Mouse (Mus musculus) embryonic facial prominence, embryonic 12.5 days (tissue): ENCODE results near the gene Tmeff1. TPM values are rescaled to one million over a fixed set of nuclear protein-coding genes. Genes with fewer than 3 reads are reported as not detected.
A peak's percentile ranks its signal among the peaks of the same experiment; 100 is the strongest.

Source experiments
- ATAC-seq: fragments of 200-750 bp; cut with Nextera tagmentation; 2 replicates; pipeline ENCODE4 v1.8.0; 2017; ENCODE audit not compliant: insufficient number of reproducible peaks, insufficient read depth, low FRiP score, low TSS enrichment
- H3K27ac ChIP-seq: fragments of 300-500 bp; sonication (generic); 2 replicates; pipeline ENCODE4 v1.5.1; 2016; ENCODE audit warnings: mild to moderate bottlenecking
- H3K27me3 ChIP-seq: fragments of 300-500 bp; sonication (generic); 2 replicates; pipeline ENCODE4 v1.6.1; 2016; ENCODE audit warnings: mild to moderate bottlenecking, moderate library complexity
- H3K36me3 ChIP-seq: fragments of 300-500 bp; sonication (generic); 2 replicates; pipeline ENCODE4 v1.6.1; 2016; ENCODE audit warnings: mild to moderate bottlenecking
- H3K4me1 ChIP-seq: fragments of 300-500 bp; sonication (generic); 2 replicates; pipeline ENCODE4 v1.6.1; 2016
- H3K4me2 ChIP-seq: fragments of 300-500 bp; sonication (generic); replicated peaks from 2 replicates; pipeline ENCODE4 v1.6.1; 2016; ENCODE audit warnings: mild to moderate bottlenecking, moderate library complexity
- H3K4me3 ChIP-seq: fragments of 300-500 bp; sonication (generic); 2 replicates; pipeline ENCODE4 v1.5.1; 2016; ENCODE audit warnings: mild to moderate bottlenecking
- H3K9ac ChIP-seq: fragments of 300-500 bp; sonication (generic); 2 replicates; pipeline ENCODE4 v1.6.1; 2016; ENCODE audit warnings: mild to moderate bottlenecking, moderate library complexity
- H3K9me3 ChIP-seq: fragments of 300-500 bp; sonication (generic); 2 replicates; pipeline ENCODE4 v1.6.1; 2016; ENCODE audit warnings: mild to moderate bottlenecking, moderate library complexity
- WGBS: fragments of 180-500 bp; shearing (Covaris S2); methylation state at CpG from one replicate; pipeline ENCODE4 v1.1.7; 2016; 5-methylcytosine and 5-hydroxymethylcytosine counted together
- polyA plus RNA-seq: library from polyadenylated mRNA; unstranded; fragments of >200 nt; fragmentation: Nextera tagmentation; extraction: Ambion mirVana; gene quantifications from 2 replicates; pipeline ENCODE4 v1.2.1, GENCODE M21; 2016

The Tmeff1 gene
- 124 and 130 TPM in 2 replicates for polyA plus RNA-seq

GRCm38 (mm10) chr4:48584421-48585240 is at the start of gene Tmeff1:
Gene Tmeff1, plus strand, starts transcription at chr4:48585174.
- H3K27ac ChIP-seq = peak within 1 kb of the TSS; percentile 97
- H3K36me3 ChIP-seq = no peaks in the 10 kb centered on the region
- 0 out of 2 replicates have a peak, but pooled peaks cover 4% of the 10 kb centered on the region for H3K9me3 ChIP-seq
- WGBS = under 1% methylated on average over 50 of the region's 64 CpGs
- no peaks in the 10 kb centered on the region for H3K27me3 ChIP-seq
- peak within 1 kb of the TSS; percentile 99 for H3K9ac ChIP-seq
- H3K4me2 ChIP-seq = peak within 1 kb of the TSS; percentile 74
- no peaks in the 10 kb centered on the region for H3K4me1 ChIP-seq
- ATAC-seq = peak; percentile 80
- peak within 1 kb of the TSS; percentile 98 for H3K4me3 ChIP-seq

GRCm38 (mm10) chr4:48536275-48536674 is 48.7 kb upstream of the Tmeff1 start:
- no peaks in the 10 kb centered on the region for H3K36me3 ChIP-seq
- WGBS = 89% methylated on average over 5 of the region's 5 CpGs
- no peak overlapping the region for H3K4me2 ChIP-seq
- no peak overlapping the region for H3K27ac ChIP-seq
- no peak overlapping the region for H3K9ac ChIP-seq
- no peak for ATAC-seq
- H3K4me3 ChIP-seq = no peak overlapping the region
- no peaks in the 10 kb centered on the region for H3K27me3 ChIP-seq
- no peaks in the 10 kb centered on the region for H3K4me1 ChIP-seq
- no peaks in the 10 kb centered on the region for H3K9me3 ChIP-seq

- H3K4me3 ChIP-seq = no peak overlapping the region
- no peak overlapping the region for H3K27ac ChIP-seq
- H3K4me2 ChIP-seq = no peak overlapping the region
- H3K4me1 ChIP-seq = peaks cover 6% of the 10 kb centered on the region; the same call in 1 of the 2 replicates
- 86% methylated on average over 5 of the region's 5 CpGs for WGBS
- no peak for ATAC-seq
- no peak overlapping the region for H3K9ac ChIP-seq
- no peaks in the 10 kb centered on the region for H3K9me3 ChIP-seq
- no peaks in the 10 kb centered on the region for H3K27me3 ChIP-seq
- H3K36me3 ChIP-seq = no peaks in the 10 kb centered on the region
These were observed 48.0 kb upstream of the Tmeff1 start for GRCm38 (mm10) chr4:48537024-48537423.

DNA sequence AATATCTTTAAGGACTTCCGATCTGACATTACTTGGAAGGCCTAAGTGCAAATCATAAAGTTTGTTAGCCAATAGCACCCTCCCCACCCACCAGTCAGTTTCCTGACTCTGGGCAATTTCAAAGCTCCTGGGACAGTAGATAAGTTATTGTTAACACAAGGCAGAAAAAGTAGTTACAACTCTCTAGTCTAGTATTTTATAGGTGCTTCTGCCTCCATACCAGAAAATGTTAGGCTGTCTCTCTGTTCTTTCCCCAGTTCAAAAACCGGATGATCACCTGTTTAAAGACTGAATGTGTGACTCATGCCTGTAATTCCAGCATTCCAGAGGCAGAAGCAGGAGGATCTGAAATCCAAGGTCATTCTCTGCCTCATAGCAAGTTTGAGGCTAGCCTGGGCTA is 46.4 kb upstream of the Tmeff1 start:
- 94% methylated on average over 2 of the region's 2 CpGs for WGBS
- peaks cover 18% of the 10 kb centered on the region; the same call in 1 of the 2 replicates for H3K4me1 ChIP-seq

GRCm38 (mm10) chr4:48539841-48540575 is 45.0 kb upstream of the Tmeff1 start, which contains the start of gene Msantd3:
Gene Msantd3, plus strand, starts transcription at chr4:48539935.
- Histone ChIP-seq H3K4me2 (peak within 1 kb of the TSS; percentile 83), H3K9me3 (no peaks in the 10 kb centered on the region), H3K36me3 (no peaks in the 10 kb centered on the region), H3K4me3 (peak within 1 kb of the TSS; percentile 83), H3K9ac (peak within 1 kb of the TSS; percentile 97), H3K27me3 (no peaks in the 10 kb centered on the region), H3K4me1 (peaks cover 28% of the 10 kb centered on the region; the same call in 1 of the 2 replicates), H3K27ac (peak within 1 kb of the TSS; percentile 94)
- peak; percentile 52; the same call in 1 of the 2 replicates for ATAC-seq
- under 1% methylated on average over 67 of the region's 86 CpGs for WGBS

More for the DNA sequence above, 46.4 kb upstream of the Tmeff1 start:
- Histone ChIP-seq H3K4me2 (no peak overlapping the region), H3K27me3 (no peaks in the 10 kb centered on the region), H3K9me3 (no peaks in the 10 kb centered on the region), H3K36me3 (no peaks in the 10 kb centered on the region), H3K9ac (no peak overlapping the region), H3K27ac (no peak overlapping the region), H3K4me3 (no peak overlapping the region)
- no peak for ATAC-seq

DNA sequence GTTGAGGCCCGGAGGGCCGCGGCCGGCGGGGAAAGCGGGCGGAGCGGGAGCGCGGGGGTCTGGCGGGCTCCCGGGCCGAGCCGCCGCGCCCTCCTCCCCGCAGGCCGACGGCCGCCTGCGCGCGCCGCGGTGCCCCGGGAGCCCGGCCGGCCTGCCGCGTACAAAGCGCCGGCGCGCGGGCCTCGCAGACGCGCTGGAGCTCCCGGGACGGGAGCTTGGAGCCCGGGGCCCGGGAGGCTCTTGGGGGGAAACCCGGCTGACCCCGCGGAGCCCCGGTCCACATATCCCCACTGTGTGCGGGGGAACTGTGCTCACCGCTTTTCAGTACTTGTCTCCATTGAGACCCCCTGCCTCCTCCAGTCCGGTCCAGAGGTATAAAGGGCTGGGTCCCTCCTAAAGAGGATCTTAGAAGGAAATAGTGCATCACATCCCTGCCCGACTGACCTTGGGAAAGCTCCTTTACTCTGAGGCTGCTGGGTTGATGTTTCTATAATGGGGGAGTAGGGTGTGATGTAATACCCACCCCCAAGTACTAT is 44.3 kb upstream of the Tmeff1 start:
- no peaks in the 10 kb centered on the region for H3K9me3 ChIP-seq
- H3K27ac ChIP-seq = peak overlapping the region; percentile 94
- 0 out of 2 replicates have a peak, but pooled peaks have one; percentile 49 for ATAC-seq
- peak overlapping the region; percentile 83 for H3K4me3 ChIP-seq
- peak overlapping the region; percentile 83 for H3K4me2 ChIP-seq
- no peaks in the 10 kb centered on the region for H3K27me3 ChIP-seq
- H3K9ac ChIP-seq = peak overlapping the region; percentile 97
- WGBS = 0% methylated on average over 28 of the region's 50 CpGs
- peaks cover 32% of the 10 kb centered on the region for H3K4me1 ChIP-seq
- no peaks in the 10 kb centered on the region for H3K36me3 ChIP-seq

- no peaks in the 10 kb centered on the region for H3K9me3 ChIP-seq
- H3K36me3 ChIP-seq = no peaks in the 10 kb centered on the region
- WGBS = 4% methylated on average over 15 of the region's 15 CpGs
- H3K4me3 ChIP-seq = peak overlapping the region; percentile 83
- H3K27me3 ChIP-seq = no peaks in the 10 kb centered on the region
- peak overlapping the region; percentile 83 for H3K4me2 ChIP-seq
- H3K27ac ChIP-seq = no peak overlapping the region
- peak overlapping the region; percentile 97 for H3K9ac ChIP-seq
- no peak for ATAC-seq
- peaks cover 42% of the 10 kb centered on the region for H3K4me1 ChIP-seq
These were observed 43.3 kb upstream of the Tmeff1 start for GRCm38 (mm10) chr4:48541526-48542250.

DNA sequence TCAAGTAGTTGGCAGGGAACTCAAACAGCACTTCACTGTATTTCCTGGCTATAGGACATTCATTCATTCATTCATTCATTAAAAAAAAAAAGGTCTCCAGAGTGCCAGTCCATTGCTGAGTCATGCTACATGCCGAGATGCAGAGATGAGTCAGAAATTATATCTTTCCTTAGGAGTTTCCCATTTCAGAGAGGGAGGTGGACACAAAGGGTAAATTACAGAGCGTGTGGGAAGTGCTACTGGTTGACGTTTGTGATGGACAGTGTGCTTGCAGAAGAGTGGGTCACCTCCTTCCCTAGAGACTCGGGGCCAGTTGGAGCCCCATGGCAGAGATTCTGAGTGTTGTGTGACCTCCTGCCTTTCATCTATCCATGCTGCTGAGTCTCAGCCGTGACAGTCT is 42.6 kb upstream of the Tmeff1 start:
- Histone ChIP-seq H3K27ac (no peak overlapping the region), H3K4me1 (peaks cover 49% of the 10 kb centered on the region), H3K4me3 (no peak overlapping the region), H3K9me3 (no peaks in the 10 kb centered on the region), H3K27me3 (no peaks in the 10 kb centered on the region), H3K9ac (no peak overlapping the region), H3K36me3 (no peaks in the 10 kb centered on the region), H3K4me2 (peak overlapping the region; percentile 83)
- WGBS = 38% methylated on average over 5 of the region's 5 CpGs
- no peak for ATAC-seq

DNA sequence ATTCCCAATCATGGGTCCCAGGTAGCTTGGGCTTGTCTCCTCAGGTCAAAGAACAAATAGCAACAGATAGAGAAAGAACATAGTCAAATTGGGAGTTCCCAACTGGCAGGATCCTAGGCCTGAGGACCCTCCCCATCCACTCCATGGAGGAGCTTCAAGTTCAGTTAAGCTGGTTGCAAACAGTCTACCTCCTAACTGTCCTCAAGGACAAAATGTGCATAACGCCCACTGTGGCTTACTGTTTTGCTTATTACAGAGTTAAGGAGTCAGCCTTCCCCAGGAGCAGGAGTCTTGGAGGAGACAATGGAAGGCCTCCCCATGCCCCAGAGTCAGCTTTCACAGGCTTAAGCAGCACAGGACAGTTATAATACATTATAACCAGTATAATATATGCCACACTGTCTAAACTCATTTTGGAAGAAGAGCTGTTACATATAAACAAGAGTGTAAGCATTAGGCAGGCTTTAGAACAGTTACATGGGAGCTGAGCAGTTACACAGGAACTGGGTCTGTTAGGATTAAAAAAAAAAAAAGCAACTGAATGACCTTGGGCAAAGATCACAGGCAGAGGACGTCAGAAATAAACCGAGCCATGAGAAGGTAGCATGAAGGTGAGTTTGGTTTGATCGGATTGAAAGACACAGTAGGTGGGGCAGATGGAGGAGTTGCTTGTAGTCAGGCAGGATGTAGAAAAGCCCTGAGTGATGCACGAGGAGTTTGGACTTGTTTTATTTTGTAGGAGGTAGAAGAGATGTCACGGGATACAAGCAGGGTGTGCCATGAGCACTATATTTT is 41.7 kb upstream of the Tmeff1 start:
- no peak overlapping the region for H3K27ac ChIP-seq
- H3K4me1 ChIP-seq = peaks cover 57% of the 10 kb centered on the region
- no peak overlapping the region for H3K4me3 ChIP-seq
- WGBS = 58% methylated on average over 6 of the region's 6 CpGs
- H3K36me3 ChIP-seq = no peaks in the 10 kb centered on the region
- H3K27me3 ChIP-seq = no peaks in the 10 kb centered on the region
- H3K9me3 ChIP-seq = no peaks in the 10 kb centered on the region
- no peak for ATAC-seq
- no peak overlapping the region for H3K4me2 ChIP-seq
- no peak overlapping the region for H3K9ac ChIP-seq

DNA sequence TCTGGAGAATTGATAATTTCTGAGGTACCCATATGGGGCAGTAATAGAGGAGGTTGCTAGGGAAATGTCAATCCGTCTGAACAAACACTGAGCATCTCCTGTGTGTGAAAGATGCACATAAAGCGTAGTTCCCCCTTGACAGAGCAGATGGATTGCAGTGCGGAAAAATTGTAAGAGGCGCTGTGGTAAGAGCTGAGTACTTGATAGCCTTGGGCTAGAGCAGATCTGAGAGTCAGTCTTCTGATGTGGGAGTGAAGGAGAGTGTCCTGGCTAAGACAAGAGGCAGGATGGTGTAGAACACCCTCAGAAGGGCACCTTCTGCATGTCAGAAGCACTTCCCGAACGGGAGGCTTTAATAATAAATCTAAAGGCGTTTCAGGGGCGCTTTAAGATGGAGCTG is 40.8 kb upstream of the Tmeff1 start:
- H3K27ac ChIP-seq = no peak overlapping the region
- no peak for ATAC-seq
- H3K4me2 ChIP-seq = no peak overlapping the region
- no peaks in the 10 kb centered on the region for H3K36me3 ChIP-seq
- peaks cover 66% of the 10 kb centered on the region for H3K4me1 ChIP-seq
- no peaks in the 10 kb centered on the region for H3K9me3 ChIP-seq
- WGBS = 56% methylated on average over 8 of the region's 8 CpGs
- no peaks in the 10 kb centered on the region for H3K27me3 ChIP-seq
- no peak overlapping the region for H3K9ac ChIP-seq
- H3K4me3 ChIP-seq = no peak overlapping the region
